Mouse (Mus musculus): ENCODE results near the gene Defb19.

DNA sequence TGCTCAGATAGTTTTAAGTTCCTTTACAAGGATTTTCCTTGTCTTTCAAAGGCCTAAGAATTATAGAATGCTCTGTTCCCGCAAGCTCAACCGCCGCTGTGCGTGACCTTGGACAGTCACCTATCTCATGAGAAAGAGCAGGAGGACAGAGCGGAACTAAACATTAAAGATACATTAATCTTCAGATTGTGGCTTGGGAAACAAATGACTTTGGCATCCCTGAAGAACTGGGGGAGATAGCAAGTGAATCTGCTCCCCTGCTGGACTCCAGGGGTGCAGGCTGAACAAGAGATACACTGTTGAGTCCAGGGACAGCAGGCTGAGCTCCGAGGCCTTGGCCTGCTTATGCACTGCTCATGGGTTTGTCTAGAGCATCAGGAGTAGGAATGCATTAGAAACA is 20.0 kb upstream of the Defb19 start:
- TF ChIP-seq CTCF (IDR thresholded peaks at IDR 0.05; ENCODE audit: low read depth, low read length) (no peak), POLR2A (IDR thresholded peaks at IDR 0.05; ENCODE audit: borderline replicate concordance, low read depth, low read length) (no peak)
